Mouse (Mus musculus) liver, embryonic 14.5 days (tissue): ENCODE results near the gene Mif.
"Not testable (repeated sequence)": the region's sequence is repeated elsewhere in the genome, so short reads cannot be mapped to it uniquely, and the experiment has no call there.

Experiments
- CTCF ChIP-seq: IDR thresholded peaks from 2 replicates; pipeline ENCODE4 v1.5.1; 2016; ENCODE audit warnings: antibody characterized with exemption, low read depth, control low read depth
- EP300 ChIP-seq: IDR thresholded peaks from 2 replicates; pipeline ENCODE4 v1.6.1; 2016; ENCODE audit warnings: antibody characterized with exemption, low read depth

GRCm38 (mm10) chr10:75843898-75844297 is 16.1 kb downstream of the Mif start:
- not testable (repeated sequence) for TF ChIP-seq CTCF, EP300
